Mouse (Mus musculus) central nervous system, embryonic 14 days (tissue): Measurements from ENCODE around the gene Cnga4. TPM values are rescaled to one million over a fixed set of nuclear protein-coding genes. Genes with fewer than 3 reads are reported as not detected.

Source experiments
- polyA plus RNA-seq: library from polyadenylated mRNA; depleted of rRNA; stranded (reverse); fragments of >200 nt; gene quantifications from 2 replicates; pipeline ENCODE4 v1.2.3, GENCODE M21; 2012; rRNA removed

The Cnga4 gene
- polyA plus RNA-seq, result 0.18 and 0.34 TPM in 2 replicates

DNA sequence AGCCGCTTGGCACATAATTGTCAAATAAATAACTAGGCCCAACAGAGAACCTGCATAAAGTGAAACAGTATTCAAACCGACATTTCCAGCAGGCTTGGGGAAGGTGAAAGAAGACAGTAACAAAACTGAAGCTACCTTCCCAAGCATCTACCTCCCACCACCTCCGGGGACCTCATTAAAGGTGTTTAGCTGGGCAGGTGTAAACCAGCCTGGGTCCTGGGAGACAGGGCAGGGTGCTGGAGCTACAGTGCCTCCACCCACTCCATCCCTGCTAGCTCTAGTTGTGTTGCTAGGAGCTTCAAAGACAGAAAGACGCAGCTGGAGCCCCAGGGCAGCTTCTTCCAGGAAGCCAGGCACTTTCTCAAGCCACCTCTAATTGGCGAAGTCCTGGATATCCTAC lies at the start of gene Cnga4:
Gene Cnga4 (plus strand): TSS at position 301 of the 400 bp plus-strand sequence.

DNA sequence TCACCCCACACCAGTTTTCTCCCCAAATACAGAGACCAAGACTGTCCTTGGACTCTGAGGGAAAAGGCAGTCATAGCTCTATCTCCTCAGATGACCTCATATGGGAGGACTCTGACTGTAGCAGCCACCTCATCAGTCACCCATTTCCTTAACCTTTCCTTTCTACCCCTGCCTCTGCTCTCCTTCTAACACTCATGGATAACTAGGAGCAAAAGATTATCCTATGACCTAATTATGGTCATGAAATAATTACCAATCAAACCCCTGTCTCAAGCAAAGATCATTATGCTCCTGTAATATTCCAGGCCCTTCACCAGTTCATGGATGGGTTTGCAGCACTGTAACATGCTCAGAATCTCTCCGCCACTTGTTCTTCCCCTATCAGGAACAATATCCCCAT lies 36.4 kb upstream of the Cnga4 start, which contains the start of gene Olfr692:
Gene Olfr692 (plus strand): TSS at position 301 of the 400 bp plus-strand sequence.

DNA sequence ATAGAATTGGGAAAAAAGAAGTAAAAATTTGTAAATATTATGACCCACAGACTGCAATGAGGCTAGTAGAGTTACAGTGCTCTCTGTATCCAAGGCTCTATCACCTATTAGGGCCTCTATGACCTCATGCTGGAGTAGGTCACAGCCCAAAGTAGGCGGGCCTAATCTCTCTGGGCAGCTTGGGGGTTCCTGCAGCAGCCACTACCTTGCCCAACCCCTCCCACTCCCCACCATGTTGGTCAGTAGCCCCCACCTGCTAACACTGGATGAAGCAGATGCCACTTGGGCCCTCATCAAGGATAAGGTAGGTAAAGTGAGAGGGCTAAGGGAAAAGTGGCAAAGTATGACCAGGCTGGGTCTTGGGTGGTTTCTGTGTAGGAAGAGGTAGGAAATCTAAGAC lies 29.5 kb upstream of the Cnga4 start, which contains the start of gene Gm5901:
Gene Gm5901 (plus strand): TSS at position 173 of the 400 bp plus-strand sequence.

DNA sequence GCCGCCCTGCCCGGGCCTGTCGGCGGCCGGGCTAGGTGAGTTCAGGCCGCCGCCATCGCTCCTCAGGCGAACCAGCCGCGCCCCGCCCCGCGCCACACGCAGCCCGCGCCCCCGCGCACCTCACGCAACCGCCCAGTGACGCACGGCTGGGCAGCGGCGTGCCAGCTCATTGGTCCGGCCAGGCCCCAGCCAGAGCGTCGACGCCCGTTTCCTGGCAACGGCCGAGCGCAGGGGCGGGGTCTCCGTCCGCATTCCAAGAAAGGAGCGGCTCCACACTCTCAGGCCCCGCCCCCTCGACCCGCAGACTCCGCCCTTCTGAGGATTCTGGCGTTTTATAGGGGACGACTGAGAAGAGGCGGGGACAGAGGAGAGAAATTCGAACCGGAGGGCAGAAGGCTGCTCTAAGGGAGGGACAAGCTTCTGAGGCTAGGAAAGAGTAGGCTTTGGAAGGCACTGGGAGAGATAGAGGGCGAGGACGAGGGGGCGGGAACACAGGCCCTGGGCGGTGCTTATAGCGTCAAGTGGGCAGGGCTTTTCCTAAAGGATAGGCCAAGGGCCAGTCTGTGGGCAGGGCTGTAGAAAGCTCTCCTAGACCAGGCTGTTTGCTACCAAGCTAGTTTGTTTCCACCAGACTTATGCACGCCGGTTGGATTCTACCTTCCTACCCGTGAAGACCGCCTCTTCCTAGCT lies 4.3 kb upstream of the Cnga4 start, which contains the start of gene Fam160a2:
Gene Fam160a2 (minus strand): TSS at position 120 of the 690 bp plus-strand sequence.

DNA sequence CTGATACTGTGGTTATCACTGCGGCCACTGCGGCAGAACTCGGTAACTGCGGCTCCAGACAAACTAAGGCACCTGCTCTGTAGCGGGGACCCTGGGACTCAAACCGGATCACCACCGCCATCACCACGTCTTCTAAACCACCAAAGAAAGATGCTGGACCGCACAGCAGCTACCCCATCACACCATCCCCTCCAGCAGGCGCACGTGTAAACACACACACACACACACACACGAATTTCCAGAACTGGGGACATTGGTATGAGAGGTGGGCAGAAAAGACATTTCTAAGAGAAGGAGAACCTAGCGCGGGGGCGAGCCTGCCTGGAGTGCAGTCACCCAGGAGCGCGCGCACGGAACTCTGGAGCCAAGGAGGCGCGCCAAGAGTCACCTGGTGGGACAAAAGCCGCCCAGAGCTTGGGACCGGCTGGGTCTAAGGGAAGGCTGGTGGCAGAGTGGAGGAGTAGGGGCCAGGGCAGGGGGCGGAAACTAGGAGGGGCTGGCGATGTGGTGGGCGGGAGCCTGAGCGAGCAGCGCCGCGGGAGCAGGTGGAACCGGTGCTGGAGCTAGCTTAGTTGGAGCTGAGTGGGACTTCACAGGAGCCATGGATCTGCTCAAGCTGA lies 21.2 kb downstream of the Cnga4 start, which contains the start of gene Cckbr:
Gene Cckbr (plus strand): TSS at position 308 of the 620 bp plus-strand sequence.

Other genes starting within 250 kb of the Cnga4 start
- gene Olfr684, start 240.9 kb upstream of the Cnga4 start, polyA plus RNA-seq, result not detected in 2 replicates
- not detected in 2 replicates for gene Olfr685, start 218.6 kb upstream of the Cnga4 start, polyA plus RNA-seq
- gene Olfr686, start 197.1 kb upstream of the Cnga4 start, polyA plus RNA-seq, result not detected in 2 replicates
- not detected in 2 replicates for gene Olfr688, start 116.5 kb upstream of the Cnga4 start, polyA plus RNA-seq
- not detected in 2 replicates for gene Olfr689, start 93.4 kb upstream of the Cnga4 start, polyA plus RNA-seq
- gene Olfr690, start 70.5 kb upstream of the Cnga4 start, polyA plus RNA-seq, result 0.16 and 0.17 TPM in 2 replicates
- gene Olfr691, start 62.3 kb upstream of the Cnga4 start, polyA plus RNA-seq, result 0.14 and 0.17 TPM in 2 replicates
- gene Olfr692, start 36.3 kb upstream of the Cnga4 start, polyA plus RNA-seq, result not detected in 2 replicates
- gene Gm5901, start 29.5 kb upstream of the Cnga4 start, polyA plus RNA-seq, result 0.05 TPM in 1 of 2 replicates, not detected in the other
- gene Fam160a2, start 4.5 kb upstream of the Cnga4 start, polyA plus RNA-seq, result 36.0 and 37.7 TPM in 2 replicates
- 1.7 and 1.9 TPM in 2 replicates for gene Cckbr, start 21.2 kb downstream of the Cnga4 start, polyA plus RNA-seq
- 22.6 and 32.7 TPM in 2 replicates for gene Cavin3, start 77.7 kb downstream of the Cnga4 start, polyA plus RNA-seq
- gene Smpd1, start 149.8 kb downstream of the Cnga4 start, polyA plus RNA-seq, result 37.1 and 42.4 TPM in 2 replicates
- 215 and 247 TPM in 2 replicates for gene Apbb1, start 177.1 kb downstream of the Cnga4 start, polyA plus RNA-seq
- 0.63 and 0.69 TPM in 2 replicates for gene Hpx, start 195.6 kb downstream of the Cnga4 start, polyA plus RNA-seq
- gene Trim3, start 229.0 kb downstream of the Cnga4 start, polyA plus RNA-seq, result 135 and 148 TPM in 2 replicates
- 119 and 132 TPM in 2 replicates for gene Timm10b, start 235.5 kb downstream of the Cnga4 start, polyA plus RNA-seq
- gene Arfip2, start 235.8 kb downstream of the Cnga4 start, polyA plus RNA-seq, result 122 and 123 TPM in 2 replicates
- 104 and 129 TPM in 2 replicates for gene Gm45799, start 236.0 kb downstream of the Cnga4 start, polyA plus RNA-seq
- gene Dnhd1, start 246.3 kb downstream of the Cnga4 start, polyA plus RNA-seq, result 6.8 and 8.0 TPM in 2 replicates